Mouse (Mus musculus) layer of hippocampus, postnatal 10 days (tissue): ENCODE results near the gene Uggt2. TPM values are rescaled to one million over a fixed set of nuclear protein-coding genes. Genes with fewer than 3 reads are reported as not detected.

ENCODE experiments used
- total RNA-seq, 2 experiments: library from RNA; stranded (reverse); gene quantifications; 2 replicates each; pipeline ENCODE4 v1.2.3; 2021

The Uggt2 gene
- total RNA-seq, 2 experiments from 2014 or later, result 34.3 to 39.3 TPM

Other genes with a start within 250 kb of the Uggt2 start
- 100 to 1,000 TPM; 127 to 138 TPM for gene Dzip1, start 174.0 kb downstream of the Uggt2 start, total RNA-seq
- gene Dnajc3, start 161.5 kb downstream of the Uggt2 start, total RNA-seq, result 10 to 100 TPM; 28.1 to 30.1 TPM
- 10 to 100 TPM; 85.3 to 90.2 TPM for gene Hs6st3, start 38.9 kb upstream of the Uggt2 start, total RNA-seq